Mouse (Mus musculus) cerebellum, adult 8-10 months (tissue): ENCODE measurements around the gene Itpr2.

ENCODE experiments used
- DNase-seq: peaks from one replicate; pipeline ENCODE4 v3.0.0; 2022

The Itpr2 gene

GRCm38 (mm10) chr6:146464014-146464644 lies 37.9 kb downstream of the Itpr2 start:
- no peak for DNase-seq

DNA sequence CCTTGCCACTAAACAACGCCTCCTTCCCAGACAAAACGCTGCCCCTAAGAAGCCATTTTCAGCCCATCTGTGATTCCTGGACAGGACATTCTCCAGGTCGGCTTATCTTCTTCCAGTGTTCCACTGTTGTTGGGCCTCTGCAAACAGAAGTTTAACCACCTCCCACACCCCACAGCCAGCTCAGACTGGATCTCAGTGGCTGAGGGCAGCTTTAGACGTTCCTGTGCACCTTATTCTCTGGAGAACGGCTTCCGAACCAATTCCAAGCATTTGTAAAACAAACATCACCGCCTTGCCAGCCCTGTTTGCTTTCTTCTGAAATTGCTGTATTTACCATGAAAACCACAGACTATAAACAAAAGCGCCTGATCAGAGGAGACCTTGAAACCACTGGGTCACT lies 41.1 kb downstream of the Itpr2 start:
- DNase-seq, result no peak

- DNase-seq, result no peak
These were observed 43.6 kb downstream of the Itpr2 start for GRCm38 (mm10) chr6:146458436-146458835.

DNA sequence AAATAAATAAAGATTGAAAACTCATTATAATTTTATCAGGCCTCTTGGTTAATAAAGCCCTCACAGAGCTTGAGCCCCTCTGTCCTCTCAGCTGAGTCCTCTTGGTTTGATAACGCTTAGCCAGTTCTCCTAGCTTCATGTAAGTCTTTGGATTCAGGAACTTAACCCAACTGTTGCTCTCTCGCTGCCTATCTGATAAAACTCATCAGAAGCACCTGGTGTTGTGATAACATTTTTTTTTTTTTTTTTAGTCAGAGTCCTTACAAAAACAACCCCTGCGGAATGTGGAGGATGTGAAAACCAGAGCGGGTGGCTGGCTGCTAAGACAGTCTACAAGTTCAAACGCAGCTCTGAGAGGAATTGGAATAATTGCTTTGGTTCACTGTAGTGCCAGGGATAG lies 45.3 kb downstream of the Itpr2 start:
- DNase-seq, result no peak

DNA sequence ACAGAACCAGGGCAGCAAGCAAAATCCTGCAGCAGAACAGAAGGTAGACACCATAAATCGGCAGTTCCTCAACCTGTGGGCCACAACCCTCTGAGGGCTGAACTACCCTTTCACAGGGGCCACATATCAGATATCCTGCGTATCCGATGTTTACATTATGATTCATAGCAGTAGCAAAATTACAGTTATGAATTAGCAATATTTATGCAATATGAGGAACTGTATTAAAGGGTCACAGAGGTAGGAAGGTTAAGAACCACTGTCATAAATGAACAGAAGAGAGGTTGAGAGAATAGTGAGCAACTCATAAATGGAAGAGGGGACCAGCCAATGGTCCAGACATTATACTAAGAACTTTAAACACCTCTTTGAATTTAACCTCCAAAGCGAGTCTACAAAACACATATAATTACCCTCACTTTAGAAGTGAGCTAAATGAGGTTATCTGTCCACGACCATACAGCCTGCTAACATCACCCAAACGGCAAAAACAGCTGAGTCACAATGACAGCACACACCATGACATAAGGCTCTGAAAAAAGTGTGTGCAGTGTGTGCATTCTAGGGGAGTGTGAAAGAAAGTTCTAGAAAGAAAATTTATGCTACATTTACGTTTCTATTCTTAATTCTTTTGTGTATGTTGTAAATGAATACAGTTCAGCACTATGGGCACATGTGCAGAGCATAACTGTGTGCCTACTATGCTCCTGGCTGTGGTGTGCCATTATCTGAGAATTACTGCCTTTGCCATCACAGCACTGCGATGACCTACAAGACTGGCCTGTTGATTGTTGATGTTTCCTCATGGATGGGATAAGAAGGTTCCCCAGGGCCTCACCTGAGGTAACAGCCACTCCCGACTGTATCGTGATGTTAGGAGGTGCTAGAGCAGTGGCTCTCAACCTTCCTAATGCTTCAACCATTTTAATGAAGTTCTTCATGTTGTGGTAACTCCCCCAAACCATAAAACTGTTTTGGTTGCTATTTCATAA lies 47.2 kb downstream of the Itpr2 start:
- no peak for DNase-seq

DNA sequence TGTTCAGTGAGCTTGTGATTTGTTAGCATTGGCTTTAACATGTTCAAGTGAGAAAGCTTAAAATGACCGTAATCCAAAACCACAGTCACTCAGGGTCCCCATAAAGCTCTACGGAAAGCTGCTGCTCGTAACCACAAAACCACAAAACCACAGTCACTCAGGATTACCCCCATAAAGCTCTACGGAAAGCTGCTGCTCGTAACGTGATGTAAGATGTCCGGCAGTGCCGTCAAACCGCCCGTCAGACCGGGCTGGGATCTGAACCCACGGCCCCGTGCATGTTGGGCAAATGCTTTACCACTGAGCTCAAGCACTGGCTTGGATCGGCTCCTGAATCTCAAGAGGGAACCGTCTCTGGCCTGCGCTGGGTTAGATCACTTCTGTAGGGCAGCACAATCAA lies 49.5 kb downstream of the Itpr2 start:
- DNase-seq, result no peak

DNA sequence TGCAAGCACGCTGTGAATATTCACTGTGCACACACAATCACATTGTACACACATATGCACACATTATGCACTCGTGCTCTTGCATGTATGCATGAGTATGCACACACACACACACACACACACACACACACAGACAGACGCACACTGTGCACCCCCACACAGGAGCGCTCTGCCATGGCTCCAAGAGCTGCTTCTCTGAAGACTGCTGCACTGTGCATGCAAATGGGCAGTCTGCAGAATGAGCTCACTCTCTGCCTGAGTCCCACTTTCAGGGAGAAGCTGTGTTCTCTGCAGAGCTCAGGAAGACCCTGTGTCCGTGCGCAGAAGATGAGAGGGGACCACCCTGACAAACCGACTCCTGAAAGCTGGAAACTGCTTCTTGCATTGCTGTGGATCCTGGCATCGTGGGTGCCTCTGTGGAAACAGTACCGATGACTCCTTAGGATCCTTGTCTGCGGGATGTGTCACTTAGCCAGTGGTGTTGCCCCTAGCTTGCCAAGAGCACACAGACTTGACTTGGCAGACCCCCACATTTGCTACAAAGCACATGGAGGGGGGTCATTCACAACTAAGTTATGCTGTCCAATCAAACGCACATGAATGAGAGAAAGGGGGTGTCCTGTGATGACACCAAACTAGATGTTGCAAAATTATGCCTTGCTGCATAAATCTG lies 55.9 kb downstream of the Itpr2 start:
- no peak for DNase-seq

DNA sequence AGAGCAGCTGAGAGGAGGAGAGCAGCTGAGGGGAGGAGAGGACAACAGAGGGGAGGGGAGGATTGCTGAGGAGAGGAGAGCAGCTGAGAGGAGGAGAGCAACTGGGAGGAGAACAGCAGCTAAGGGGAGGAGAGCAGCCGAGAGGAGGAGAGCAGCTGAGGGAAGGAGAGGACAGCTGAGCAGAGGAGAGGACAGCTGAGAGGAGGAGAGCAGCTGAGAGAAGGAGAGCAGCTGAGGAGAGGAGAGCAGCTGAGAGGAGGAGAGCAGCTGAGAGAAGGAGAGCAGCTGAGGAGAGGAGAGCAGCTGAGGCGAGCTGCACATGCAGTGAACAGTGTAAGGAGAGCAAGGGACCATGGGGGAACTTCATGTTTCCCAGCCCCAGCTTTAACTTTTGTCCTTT lies 62.2 kb downstream of the Itpr2 start:
- no peak for DNase-seq

DNA sequence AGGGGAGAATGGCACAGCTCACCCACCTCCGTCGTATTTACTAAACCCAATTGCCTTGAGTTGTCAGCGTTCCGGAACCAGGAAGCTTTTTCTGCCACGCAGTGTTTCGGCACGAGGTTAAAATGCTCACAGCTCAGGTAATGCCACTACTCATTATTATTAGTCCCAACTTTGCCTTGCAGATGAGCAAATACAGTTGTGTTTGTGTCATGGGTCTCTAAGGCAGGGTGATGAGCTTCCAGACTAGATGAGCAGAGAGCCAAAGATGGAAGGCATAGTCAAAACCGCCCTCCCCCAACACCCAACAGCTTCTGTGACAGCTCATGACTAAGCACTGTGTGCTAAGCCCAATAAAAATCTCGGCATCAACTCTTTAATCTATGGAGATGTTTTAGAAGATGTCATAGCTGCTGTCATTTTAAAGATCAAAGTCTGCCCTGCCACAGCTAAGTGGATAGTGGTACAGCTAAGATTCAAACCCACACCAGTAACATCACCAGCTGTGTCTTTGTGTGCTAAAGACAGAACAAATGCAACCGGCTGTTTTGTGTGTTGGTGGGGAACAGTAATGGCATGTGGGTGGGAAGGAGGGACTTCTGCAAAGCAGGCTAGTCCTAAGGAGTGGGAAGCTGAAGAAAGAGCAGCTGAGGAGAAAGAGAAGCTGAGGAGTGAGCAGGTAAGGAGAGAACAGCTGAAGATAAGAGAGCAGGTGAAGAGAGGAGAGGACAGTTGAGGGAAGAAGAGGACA lies 62.8 kb downstream of the Itpr2 start:
- no peak for DNase-seq

GRCm38 (mm10) chr6:146438057-146438456 lies 64.0 kb downstream of the Itpr2 start:
- no peak for DNase-seq

GRCm38 (mm10) chr6:146436916-146437496 lies 65.0 kb downstream of the Itpr2 start:
- no peak for DNase-seq

GRCm38 (mm10) chr6:146434217-146434616 lies 67.8 kb downstream of the Itpr2 start:
- DNase-seq, result no peak

DNA sequence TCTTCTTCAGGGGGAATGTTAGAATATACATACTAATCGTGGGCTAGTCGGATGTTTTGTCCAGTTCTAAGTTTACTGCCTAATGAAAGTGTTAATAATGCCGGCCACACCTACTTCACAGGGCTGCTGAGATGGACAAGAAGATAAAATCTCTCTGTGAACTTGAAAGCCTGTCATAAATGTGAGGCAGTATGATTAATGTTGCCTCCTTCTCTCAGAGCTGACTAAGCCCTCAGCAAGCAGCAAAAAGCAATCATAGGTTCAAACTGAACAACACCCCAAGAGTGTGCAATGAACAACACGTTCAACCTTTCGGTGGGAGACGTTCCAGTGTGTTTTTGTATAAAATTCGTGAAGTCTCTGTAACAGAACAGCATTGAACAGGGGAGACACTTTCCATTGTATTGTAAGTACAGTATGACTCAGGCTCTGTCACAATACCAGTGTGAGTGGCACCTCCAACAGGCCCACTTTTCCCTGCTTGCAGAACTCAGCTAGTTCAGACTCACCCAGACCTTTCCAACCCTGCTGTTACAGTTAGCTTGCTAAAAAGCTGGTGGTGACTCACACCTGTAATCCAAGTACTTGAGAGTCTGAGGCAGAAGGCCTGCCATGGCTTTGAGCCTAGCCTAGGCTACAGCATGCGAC lies 69.7 kb downstream of the Itpr2 start:
- no peak for DNase-seq

DNA sequence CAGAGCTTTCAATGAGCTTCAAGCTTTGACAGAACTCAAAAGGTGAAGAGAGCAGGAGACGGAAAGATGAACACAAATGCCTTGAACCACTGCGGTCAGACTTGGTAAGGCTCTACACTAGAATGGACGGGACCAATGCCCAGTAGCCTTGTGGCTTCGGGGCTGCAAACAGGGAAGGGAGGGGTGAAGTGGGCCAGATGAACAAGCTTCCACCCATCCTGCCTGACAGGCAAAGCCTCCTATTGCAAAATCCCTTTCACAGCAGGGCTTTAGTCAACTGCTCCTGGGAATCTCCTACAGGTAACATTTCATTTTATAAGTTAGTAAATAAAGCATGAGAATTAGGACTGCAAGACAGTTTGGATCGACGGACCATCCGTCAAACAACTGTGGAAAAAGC lies 70.2 kb downstream of the Itpr2 start:
- DNase-seq, result no peak

GRCm38 (mm10) chr6:146429694-146430380 lies 72.2 kb downstream of the Itpr2 start:
- peak; percentile 9 for DNase-seq

GRCm38 (mm10) chr6:146424778-146425177 lies 77.2 kb downstream of the Itpr2 start:
- no peak for DNase-seq

- DNase-seq, result no peak
These were observed 77.7 kb downstream of the Itpr2 start for GRCm38 (mm10) chr6:146424326-146424725.

GRCm38 (mm10) chr6:146420718-146421117 lies 81.3 kb downstream of the Itpr2 start:
- no peak for DNase-seq

DNA sequence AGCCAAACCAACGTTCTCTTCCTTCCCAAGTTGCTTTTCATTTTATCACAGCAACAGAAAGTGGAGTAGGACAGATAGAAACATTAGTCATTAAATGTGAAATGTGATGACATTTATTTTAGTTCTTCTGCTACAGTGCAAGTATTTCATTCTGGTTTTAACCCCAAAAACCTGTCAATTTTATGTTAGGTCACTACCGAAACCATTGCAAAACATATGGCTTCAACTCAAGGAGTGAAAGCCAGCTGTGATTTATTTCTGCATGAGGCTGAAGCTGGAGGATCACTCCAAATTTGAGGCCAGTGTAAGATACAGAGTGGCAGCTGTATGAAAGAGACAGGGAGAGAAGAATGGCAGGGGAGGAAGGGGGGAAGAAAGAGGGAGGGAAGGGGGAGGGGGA lies 85.6 kb downstream of the Itpr2 start:
- no peak for DNase-seq

DNA sequence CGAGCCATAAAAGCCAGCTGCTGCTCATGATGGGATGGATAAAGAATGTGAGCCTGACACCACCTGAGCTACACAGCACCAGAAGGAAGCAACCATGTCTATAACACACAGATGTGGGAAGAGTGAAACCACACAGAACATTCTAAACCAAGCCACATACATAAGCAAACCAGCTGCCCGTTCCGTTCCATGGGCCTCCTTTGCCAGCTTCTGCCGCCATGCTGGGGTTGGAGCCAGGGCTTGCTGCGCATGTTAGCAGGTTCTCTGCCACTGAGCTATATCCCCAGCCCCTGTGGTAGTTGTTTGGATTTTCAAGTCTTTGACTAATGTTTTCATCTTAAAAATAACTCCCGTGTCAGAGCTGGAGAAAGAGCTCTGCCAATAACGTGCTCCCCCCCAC lies 87.9 kb downstream of the Itpr2 start:
- no peak for DNase-seq

GRCm38 (mm10) chr6:146411446-146412070 lies 90.5 kb downstream of the Itpr2 start:
- no peak for DNase-seq
